Mouse (Mus musculus): ENCODE data around the gene Spice1.

GRCm38 (mm10) chr16:44375459-44375858 lies 28.5 kb downstream of the Spice1 start:
- no peak for TF ChIP-seq CTCF (IDR thresholded peaks at IDR 0.05; ENCODE audit: borderline replicate concordance, control insufficient read depth, extremely low read depth, insufficient read depth, low read length, poor library complexity)
- no peak for TF ChIP-seq POLR2A (IDR thresholded peaks at IDR 0.05; ENCODE audit: control insufficient read depth, extremely low read depth, insufficient read depth, low read length, poor library complexity)

Data from thymus, adult 2 months (tissue).